Mouse (Mus musculus): Measurements from ENCODE around the gene Ubr2. TPM values are rescaled to one million over a fixed set of nuclear protein-coding genes. Genes with fewer than 3 reads are reported as not detected.

Gene Ubr2
- total and polyA plus RNA-seq, 2 experiments from 2014 or later, result 7.8 to 23.1 TPM

GRCm38 (mm10) chr17:46885218-46885909, 125.0 kb downstream of the Ubr2 start:
- Histone ChIP-seq H3K9me3 (ENCODE audit: low read length) (no peaks in the 10 kb centered on the region), H3K9ac (no peak overlapping the region), H3K36me3 (ENCODE audit: insufficient read depth) (0 out of 2 replicates have a peak, but pooled peaks cover 8% of the 10 kb centered on the region), H3K4me2 (ENCODE audit: low read depth) (no peak overlapping the region), H3K27me3 (ENCODE audit: insufficient read depth, low read length) (no peaks in the 10 kb centered on the region), H3K4me3 (ENCODE audit: low read depth, low read length) (no peak overlapping the region), H3K4me1 (ENCODE audit: insufficient read depth) (no peaks in the 10 kb centered on the region), H3K27ac (ENCODE audit: low read depth, low read length) (no peak overlapping the region)
- ATAC-seq (no peak), DNase-seq (no peak)
- no peak for TF ChIP-seq CTCF (IDR thresholded peaks at IDR 0.05; ENCODE audit: low read depth)
- 80% methylated on average over 11 of the region's 11 CpGs for WGBS

- Histone ChIP-seq H3K27ac (ENCODE audit: low read depth, low read length) (no peak overlapping the region), H3K36me3 (ENCODE audit: insufficient read depth) (0 out of 2 replicates have a peak, but pooled peaks cover 8% of the 10 kb centered on the region), H3K27me3 (ENCODE audit: insufficient read depth, low read length) (no peaks in the 10 kb centered on the region), H3K4me2 (ENCODE audit: low read depth) (no peak overlapping the region), H3K4me3 (ENCODE audit: low read depth, low read length) (no peak overlapping the region), H3K9ac (no peak overlapping the region), H3K9me3 (ENCODE audit: low read length) (no peaks in the 10 kb centered on the region), H3K4me1 (ENCODE audit: insufficient read depth) (no peaks in the 10 kb centered on the region)
- DNase-seq (no peak), ATAC-seq (no peak)
- no peak for TF ChIP-seq CTCF (IDR thresholded peaks at IDR 0.05; ENCODE audit: low read depth)
- 91% methylated on average over 6 of the region's 6 CpGs for WGBS
These were observed 125.6 kb downstream of the Ubr2 start for GRCm38 (mm10) chr17:46884766-46885165.

DNA sequence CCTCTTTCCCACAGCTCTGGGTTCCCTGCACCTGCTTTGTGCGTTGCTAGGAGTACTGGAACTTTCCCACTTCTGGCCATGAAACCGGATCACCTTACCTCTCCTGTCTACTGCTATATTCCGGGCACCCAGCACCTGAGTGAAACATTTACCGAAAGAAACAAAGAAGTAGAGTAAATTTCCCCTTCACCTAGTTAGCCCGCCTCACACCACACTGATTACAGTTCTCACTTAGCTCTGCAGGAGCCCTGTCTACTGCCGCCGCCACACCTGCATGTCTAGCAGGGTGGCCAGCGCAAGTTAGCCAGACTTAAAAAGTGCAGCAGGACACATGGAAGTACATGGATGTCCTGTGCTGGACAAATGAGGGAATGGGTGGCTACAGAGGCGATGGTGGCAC, 127.2 kb downstream of the Ubr2 start:
- Histone ChIP-seq H3K9me3 (ENCODE audit: low read length) (no peaks in the 10 kb centered on the region), H3K4me3 (ENCODE audit: low read depth, low read length) (no peak overlapping the region), H3K27ac (ENCODE audit: low read depth, low read length) (no peak overlapping the region), H3K27me3 (ENCODE audit: insufficient read depth, low read length) (no peaks in the 10 kb centered on the region), H3K4me1 (ENCODE audit: insufficient read depth) (no peaks in the 10 kb centered on the region), H3K36me3 (ENCODE audit: insufficient read depth) (0 out of 2 replicates have a peak, but pooled peaks cover 8% of the 10 kb centered on the region), H3K4me2 (ENCODE audit: low read depth) (no peak overlapping the region), H3K9ac (no peak overlapping the region)
- DNase-seq (no peak), ATAC-seq (no peak)
- WGBS, result 94% methylated on average over 9 of the region's 9 CpGs
- no peak for TF ChIP-seq CTCF (IDR thresholded peaks at IDR 0.05; ENCODE audit: low read depth)

GRCm38 (mm10) chr17:46881728-46882127, 128.6 kb downstream of the Ubr2 start:
- no peak overlapping the region for H3K4me2 ChIP-seq (ENCODE audit: low read depth)
- DNase-seq (no peak), ATAC-seq (no peak)
- H3K9me3 ChIP-seq (ENCODE audit: low read length), result no peaks in the 10 kb centered on the region
- no peak overlapping the region for H3K9ac ChIP-seq
- H3K4me1 ChIP-seq (ENCODE audit: insufficient read depth), result no peaks in the 10 kb centered on the region
- no peak overlapping the region for H3K27ac ChIP-seq (ENCODE audit: low read depth, low read length)
- H3K27me3 ChIP-seq (ENCODE audit: insufficient read depth, low read length), result no peaks in the 10 kb centered on the region
- WGBS, result 67% methylated on average over 6 of the region's 6 CpGs
- no peak for TF ChIP-seq CTCF (IDR thresholded peaks at IDR 0.05; ENCODE audit: low read depth)
- no peak overlapping the region for H3K4me3 ChIP-seq (ENCODE audit: low read depth, low read length)
- 0 out of 2 replicates have a peak, but pooled peaks cover 8% of the 10 kb centered on the region for H3K36me3 ChIP-seq (ENCODE audit: insufficient read depth)

DNA sequence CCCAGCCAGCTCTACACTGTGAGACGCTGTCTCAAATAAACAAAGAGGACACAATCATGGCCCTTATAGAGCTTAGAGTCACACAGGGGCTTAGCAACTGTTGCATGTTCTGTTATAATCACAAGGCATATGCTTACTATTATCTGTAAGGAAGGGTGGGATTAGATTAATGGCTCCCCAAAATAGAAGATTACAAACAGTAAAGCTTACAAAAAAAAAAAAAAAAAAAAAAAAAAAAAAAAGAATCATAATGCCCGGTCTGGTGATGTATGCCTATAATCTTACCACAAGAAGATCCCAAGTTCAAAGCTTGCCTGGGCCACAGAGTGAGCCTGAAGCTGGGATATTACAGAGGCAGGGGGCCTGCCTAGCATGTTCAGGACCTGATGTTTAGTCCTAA, 130.0 kb downstream of the Ubr2 start:
- no peak overlapping the region for H3K27ac ChIP-seq (ENCODE audit: low read depth, low read length)
- H3K9me3 ChIP-seq (ENCODE audit: low read length), result no peaks in the 10 kb centered on the region
- H3K27me3 ChIP-seq (ENCODE audit: insufficient read depth, low read length), result no peaks in the 10 kb centered on the region
- H3K4me1 ChIP-seq (ENCODE audit: insufficient read depth), result no peaks in the 10 kb centered on the region
- H3K36me3 ChIP-seq (ENCODE audit: insufficient read depth), result 0 out of 2 replicates have a peak, but pooled peaks cover 8% of the 10 kb centered on the region
- H3K4me3 ChIP-seq (ENCODE audit: low read depth, low read length), result no peak overlapping the region
- TF ChIP-seq CTCF (IDR thresholded peaks at IDR 0.05; ENCODE audit: low read depth), result no peak
- no peak overlapping the region for H3K9ac ChIP-seq
- no peak overlapping the region for H3K4me2 ChIP-seq (ENCODE audit: low read depth)
- 69% methylated on average over 2 of the region's 2 CpGs for WGBS
- DNase-seq, result no peak
- ATAC-seq, result no peak

DNA sequence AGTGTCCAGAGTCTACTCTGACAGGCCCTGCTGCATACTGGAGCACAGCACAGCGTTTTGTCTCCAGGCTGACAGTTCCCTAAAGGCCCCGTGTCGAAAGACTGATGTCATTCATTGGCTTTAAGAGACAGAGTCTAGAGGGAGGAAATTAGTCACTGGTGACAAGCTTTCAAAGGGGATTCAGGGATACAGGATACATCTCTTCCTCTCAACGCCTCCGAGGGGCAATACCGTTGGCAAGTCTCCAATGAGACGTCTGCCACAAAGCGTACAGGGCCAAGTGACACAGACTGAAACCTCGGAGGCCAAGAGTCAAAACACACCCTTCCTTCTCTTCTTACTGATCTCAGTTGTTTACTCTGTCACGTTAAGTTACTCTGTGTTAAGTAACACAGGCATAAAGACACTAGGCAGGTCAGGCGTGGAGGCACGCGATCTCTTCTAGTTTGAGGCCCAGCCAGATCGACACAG, 130.5 kb downstream of the Ubr2 start:
- 39% methylated on average over 14 of the region's 14 CpGs for WGBS
- no peaks in the 10 kb centered on the region for H3K27me3 ChIP-seq (ENCODE audit: insufficient read depth, low read length)
- ATAC-seq (peak; percentile 29; the same call in 1 of the 2 replicates), DNase-seq (no peak)
- H3K4me1 ChIP-seq (ENCODE audit: insufficient read depth), result no peaks in the 10 kb centered on the region
- H3K4me3 ChIP-seq (ENCODE audit: low read depth, low read length), result no peak overlapping the region
- no peak overlapping the region for H3K27ac ChIP-seq (ENCODE audit: low read depth, low read length)
- H3K9me3 ChIP-seq (ENCODE audit: low read length), result no peaks in the 10 kb centered on the region
- TF ChIP-seq CTCF (IDR thresholded peaks at IDR 0.05; ENCODE audit: low read depth), result no peak
- no peak overlapping the region for H3K9ac ChIP-seq
- 0 out of 2 replicates have a peak, but pooled peaks cover 8% of the 10 kb centered on the region for H3K36me3 ChIP-seq (ENCODE audit: insufficient read depth)
- H3K4me2 ChIP-seq (ENCODE audit: low read depth), result no peak overlapping the region

Other genes with a start within 250 kb of the Ubr2 start
- gene Ptcra, start 246.8 kb downstream of the Ubr2 start, total RNA-seq (2014; rRNA removed), result not detected in 2 replicates
- 0.23 TPM in 1 of 2 replicates, not detected in the other for gene Ptcra, start 246.8 kb downstream of the Ubr2 start, polyA plus RNA-seq (2015; fragmentation: Nextera tagmentation; extraction: Ambion mirVana)
- gene 2310039H08Rik, start 237.9 kb downstream of the Ubr2 start, total RNA-seq (2014; rRNA removed), result 39.8 and 42.7 TPM in 2 replicates
- 67.1 and 88.8 TPM in 2 replicates for gene 2310039H08Rik, start 237.9 kb downstream of the Ubr2 start, polyA plus RNA-seq (2015; fragmentation: Nextera tagmentation; extraction: Ambion mirVana)
- gene Rpl7l1, start 227.9 kb downstream of the Ubr2 start, total RNA-seq (2014; rRNA removed), result 62.9 and 64.4 TPM in 2 replicates
- gene Rpl7l1, start 227.9 kb downstream of the Ubr2 start, polyA plus RNA-seq (2015; fragmentation: Nextera tagmentation; extraction: Ambion mirVana), result 73.4 and 83.1 TPM in 2 replicates
- gene Bicral, start 152.1 kb downstream of the Ubr2 start, total RNA-seq (2014; rRNA removed), result 17.4 and 36.7 TPM in 2 replicates
- 3.8 and 6.7 TPM in 2 replicates for gene Bicral, start 152.1 kb downstream of the Ubr2 start, polyA plus RNA-seq (2015; fragmentation: Nextera tagmentation; extraction: Ambion mirVana)
- 46.2 and 63.4 TPM in 2 replicates for gene Tbcc, start 119.9 kb downstream of the Ubr2 start, total RNA-seq (2014; rRNA removed)
- gene Tbcc, start 119.9 kb downstream of the Ubr2 start, polyA plus RNA-seq (2015; fragmentation: Nextera tagmentation; extraction: Ambion mirVana), result 52.2 and 53.0 TPM in 2 replicates
- gene Prph2, start 100.1 kb downstream of the Ubr2 start, total RNA-seq (2014; rRNA removed), result 0.14 TPM in 1 of 2 replicates, not detected in the other
- not detected in 2 replicates for gene Prph2, start 100.1 kb downstream of the Ubr2 start, polyA plus RNA-seq (2015; fragmentation: Nextera tagmentation; extraction: Ambion mirVana)